Mouse (Mus musculus) erythroblast, embryonic 14.5 days (primary cell): ENCODE measurements around the gene Slc11a2.

Experiments
- GATA1 ChIP-seq: IDR thresholded peaks from 2 replicates; pipeline ENCODE4 v1.6.1; 2012; ENCODE audit warnings: low read length, inconsistent platforms, mixed read lengths
- TAL1 ChIP-seq: IDR thresholded peaks from 3 replicates; pipeline ENCODE4 v1.6.1; 2012; ENCODE audit warnings: low read length, inconsistent platforms, mixed read lengths

DNA sequence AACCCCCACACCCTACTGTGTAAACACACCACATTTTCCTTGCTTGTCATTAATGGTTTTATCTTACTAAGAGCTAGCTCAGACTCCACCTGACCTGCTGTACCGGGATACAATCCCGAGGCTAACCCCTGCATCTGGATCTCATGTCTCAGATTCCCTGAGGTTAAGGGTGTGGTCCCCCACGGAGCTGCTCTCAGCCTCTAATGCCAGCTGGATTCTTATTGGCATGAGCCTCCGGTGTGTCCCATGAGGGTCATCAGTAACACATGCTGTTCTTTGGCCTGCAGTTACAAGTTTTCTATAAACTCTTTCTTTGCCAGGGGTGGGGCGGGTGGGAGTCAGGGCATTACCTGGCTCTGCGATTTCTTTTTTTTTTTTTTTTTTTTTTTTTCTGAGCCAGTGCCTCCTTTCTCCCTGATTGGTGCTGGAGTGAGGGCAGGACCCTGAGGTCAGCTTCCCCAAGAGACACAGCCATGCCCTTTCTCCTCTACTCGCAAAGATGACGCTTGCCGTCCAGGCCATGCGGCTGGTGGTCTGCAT, 72.1 kb downstream of the Slc11a2 start, which contains the start of the genes Methig1 and Mettl7a2:
- no peak for TF ChIP-seq TAL1
- no peak for TF ChIP-seq GATA1
